Mouse (Mus musculus) layer of hippocampus, adult 9-11 months (tissue): ENCODE data around the gene Got1.

Source experiments
- DNase-seq: peaks from one replicate; pipeline ENCODE4 v3.0.0; 2022

Gene Got1

DNA sequence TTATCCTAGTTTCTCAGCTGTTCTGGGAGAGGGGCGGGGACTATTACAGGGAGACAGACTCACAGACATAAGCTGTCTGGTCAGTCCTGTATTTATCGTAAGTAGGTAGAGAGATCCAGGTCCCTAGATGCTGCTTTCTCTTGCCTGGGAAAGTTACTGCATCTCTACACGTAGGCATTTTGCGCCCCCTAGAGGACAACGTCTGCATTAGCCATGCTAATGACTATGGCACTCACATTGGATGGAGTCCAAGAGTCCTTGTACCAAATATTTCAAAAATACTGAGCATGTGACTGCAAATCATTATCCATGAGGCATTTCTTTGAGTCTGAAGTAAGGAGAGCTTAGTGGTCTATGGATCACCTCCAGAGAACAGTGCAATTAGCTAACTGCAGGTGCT, 45.5 kb downstream of the Got1 start:
- peak; percentile 78 for DNase-seq

DNA sequence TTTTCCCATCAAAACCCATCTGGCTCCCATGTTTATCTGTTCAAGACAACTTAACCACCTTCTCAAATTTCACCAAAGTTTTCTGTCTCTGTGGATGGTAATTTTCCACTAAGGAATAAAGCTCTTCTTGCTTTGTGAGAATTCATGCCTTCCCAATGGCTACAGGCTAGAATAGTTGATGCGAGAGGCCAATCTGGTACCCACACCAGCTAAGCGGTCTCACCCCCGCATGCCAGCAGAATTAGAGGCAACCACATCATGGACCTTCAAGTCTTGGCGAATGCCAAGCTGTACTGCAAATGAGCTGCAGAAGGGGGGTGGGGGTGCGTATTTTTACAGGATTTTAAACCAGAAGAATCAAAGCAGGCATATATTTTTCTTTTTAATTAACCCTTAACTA, 47.0 kb downstream of the Got1 start:
- DNase-seq, result no peak

- DNase-seq, result no peak
Measured at GRCm38 (mm10) chr19:43476063-43476462, 48.3 kb downstream of the Got1 start.

DNA sequence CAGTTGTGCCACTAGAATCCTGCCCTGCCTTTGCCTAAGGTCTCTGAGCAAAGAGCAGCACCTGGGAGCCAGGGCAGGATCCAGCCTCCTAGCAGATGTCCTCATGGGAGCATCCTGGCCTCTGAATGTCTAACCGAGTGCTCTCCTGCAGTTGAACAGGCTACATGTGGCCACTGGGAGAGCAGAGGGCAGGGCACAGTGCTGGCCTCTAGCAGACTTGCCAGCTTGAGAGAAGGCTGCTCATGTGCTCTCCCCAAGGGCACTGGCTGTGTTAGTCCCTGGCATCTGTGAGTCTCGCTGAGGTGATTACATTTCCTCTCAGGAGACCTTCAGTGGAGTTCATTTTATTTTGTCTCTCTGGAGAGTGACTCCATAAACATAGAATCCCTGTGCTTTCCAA, 48.8 kb downstream of the Got1 start:
- no peak for DNase-seq

- no peak for DNase-seq
Measured at GRCm38 (mm10) chr19:43472781-43473180, 51.6 kb downstream of the Got1 start.

- no peak for DNase-seq
Measured at GRCm38 (mm10) chr19:43472331-43472730, 52.1 kb downstream of the Got1 start.

DNA sequence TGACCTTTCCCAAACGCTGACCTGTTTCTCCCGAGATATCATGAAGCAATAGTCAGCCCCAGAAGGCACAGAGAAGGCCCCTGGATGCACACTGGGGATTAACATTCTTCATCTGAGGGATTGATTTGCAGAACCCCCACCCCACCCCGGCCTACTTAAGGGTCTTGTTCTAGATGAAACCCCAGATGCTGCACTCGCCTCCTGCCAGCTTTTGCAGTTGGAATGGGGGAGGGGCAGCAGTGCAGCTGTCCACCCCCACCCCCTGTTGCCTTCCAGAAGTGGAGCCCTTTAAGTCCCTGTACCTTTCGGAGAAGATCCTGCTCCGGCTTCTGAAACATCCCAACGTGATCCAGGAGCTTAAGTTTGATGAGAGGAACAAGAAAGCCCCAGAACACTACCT, 55.1 kb downstream of the Got1 start:
- no peak for DNase-seq

GRCm38 (mm10) chr19:43467927-43468685, 56.3 kb downstream of the Got1 start:
- peak; percentile 82 for DNase-seq

DNA sequence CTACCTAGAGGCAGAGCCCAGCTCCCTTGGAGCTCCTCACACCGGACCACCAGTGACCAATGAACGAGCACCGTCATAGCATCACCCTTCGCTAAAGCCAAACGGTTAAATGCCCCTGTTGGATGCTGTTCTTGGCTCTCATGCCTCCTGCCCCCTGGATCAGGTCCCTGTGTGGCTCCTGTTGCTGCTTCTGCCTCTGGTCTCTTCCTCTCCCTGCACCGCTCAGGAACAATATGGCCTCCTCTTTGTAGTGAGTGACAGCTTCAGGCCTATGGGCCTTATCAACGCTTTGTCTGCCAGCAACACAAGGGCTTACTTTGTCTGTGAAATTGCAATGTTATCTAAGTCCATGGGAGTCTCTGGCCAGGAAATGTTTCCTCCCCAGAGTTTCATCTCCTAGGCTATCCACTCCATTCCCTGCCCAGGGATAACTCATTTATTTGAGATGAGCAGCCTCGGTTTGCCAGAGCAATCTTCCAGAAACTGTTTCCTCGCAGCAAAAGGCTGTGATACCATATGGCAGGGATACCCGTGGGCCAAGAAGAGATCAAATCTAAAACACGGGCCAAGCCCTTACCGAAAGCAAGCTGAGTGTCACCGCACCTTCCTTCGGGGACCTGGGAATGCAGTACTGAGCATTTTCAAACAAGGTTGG, 58.7 kb downstream of the Got1 start:
- no peak for DNase-seq

DNA sequence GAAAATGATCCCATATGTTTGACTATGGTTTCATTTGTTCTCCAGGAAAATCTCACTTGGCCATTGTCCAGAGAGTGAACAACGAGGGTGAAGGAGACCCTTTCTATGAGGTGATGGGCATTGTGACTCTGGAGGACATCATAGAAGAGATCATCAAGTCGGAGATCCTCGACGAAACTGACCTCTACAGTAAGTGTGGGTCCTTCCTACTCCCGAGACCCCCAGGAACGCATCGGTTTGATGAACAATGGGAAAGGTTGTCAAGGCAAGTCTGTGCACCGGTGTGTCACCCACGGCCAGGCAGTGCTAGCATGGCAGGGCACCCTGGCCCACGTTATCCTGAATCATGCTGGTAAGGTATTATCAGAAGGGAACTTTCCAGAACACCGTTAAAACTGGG, 59.3 kb downstream of the Got1 start:
- no peak for DNase-seq

GRCm38 (mm10) chr19:43464294-43464687, 60.1 kb downstream of the Got1 start:
- DNase-seq, result no peak

- no peak for DNase-seq
Measured at GRCm38 (mm10) chr19:43463546-43464293, 60.7 kb downstream of the Got1 start.

DNA sequence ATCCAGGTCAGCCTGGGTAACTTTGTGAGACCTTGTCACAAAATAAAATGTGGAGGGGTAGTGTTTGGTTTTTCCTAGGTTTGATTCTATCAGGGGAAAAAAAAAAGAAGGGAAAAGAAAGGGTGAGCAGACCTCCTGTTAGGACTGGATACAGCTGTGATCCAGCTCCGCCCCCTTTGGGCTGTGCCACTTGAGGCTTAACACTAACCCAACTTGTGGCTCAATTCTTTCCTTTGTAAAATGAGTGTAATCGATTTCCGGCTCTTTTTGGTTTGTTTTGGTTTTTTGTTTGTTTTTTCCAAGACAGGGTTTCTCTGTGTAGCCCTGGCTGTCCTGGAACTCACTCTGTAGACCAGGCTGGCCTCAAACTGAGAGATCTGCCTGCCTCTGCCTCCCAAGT, 62.3 kb downstream of the Got1 start:
- DNase-seq, result no peak

DNA sequence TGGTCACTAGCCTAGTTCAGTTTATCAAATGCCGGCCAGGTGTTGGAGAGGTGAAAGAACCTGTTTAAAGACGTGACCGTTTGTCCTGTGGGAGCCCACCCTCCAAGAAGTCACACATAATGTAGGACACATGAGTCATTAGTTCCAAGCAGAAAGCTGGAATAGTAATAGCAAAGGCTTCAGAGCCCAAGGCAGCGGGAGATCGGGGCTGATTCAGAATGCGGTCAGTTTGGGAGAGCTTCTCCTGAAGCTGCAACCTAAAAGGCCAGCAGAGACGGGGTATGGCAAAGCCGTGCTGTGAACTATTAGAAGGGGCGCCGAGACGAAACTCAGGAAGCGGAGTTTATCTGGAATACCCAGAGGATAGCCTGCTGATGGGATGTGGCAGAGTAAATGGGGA, 63.9 kb downstream of the Got1 start:
- no peak for DNase-seq

GRCm38 (mm10) chr19:43459948-43460347, 64.5 kb downstream of the Got1 start:
- DNase-seq, result no peak

DNA sequence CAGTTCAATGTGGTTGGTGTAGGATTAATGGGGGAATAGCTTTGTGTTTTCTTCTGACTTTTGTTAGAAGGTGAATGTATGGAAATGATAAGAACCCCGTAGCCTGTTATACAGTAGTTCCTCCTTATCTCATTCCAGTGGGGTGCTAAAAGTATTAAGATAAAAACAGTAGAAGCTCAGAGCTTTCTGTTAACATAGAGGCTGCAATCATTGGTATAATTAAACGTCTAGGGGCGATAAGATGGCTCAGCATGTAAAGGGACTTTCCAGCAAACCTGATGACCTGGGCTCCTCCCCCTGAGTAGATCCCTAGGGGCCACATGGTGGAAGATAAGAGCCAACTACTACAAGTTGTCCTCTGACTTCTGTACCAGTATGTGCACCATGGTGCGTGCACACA, 71.4 kb downstream of the Got1 start:
- DNase-seq, result no peak

DNA sequence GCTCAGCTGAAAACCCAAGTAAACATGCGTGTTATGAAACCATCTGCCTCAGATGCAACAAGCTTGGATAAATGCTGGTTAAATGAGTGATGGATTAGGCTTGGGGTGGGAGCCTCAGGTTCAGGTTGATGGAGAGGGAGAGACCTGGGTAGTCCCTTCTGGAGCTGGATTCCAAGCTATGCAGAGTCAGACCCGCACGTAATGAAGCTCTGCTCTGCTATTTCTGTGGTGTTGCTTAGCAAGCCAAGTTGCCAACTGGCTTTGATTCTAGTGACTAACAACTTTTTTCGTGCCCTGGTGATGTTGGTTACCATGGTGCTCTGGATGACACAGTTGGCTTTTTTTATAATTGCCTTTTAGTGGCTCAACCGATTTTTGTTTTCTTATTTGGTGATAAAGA, 72.2 kb downstream of the Got1 start:
- peak; percentile 89 for DNase-seq

DNA sequence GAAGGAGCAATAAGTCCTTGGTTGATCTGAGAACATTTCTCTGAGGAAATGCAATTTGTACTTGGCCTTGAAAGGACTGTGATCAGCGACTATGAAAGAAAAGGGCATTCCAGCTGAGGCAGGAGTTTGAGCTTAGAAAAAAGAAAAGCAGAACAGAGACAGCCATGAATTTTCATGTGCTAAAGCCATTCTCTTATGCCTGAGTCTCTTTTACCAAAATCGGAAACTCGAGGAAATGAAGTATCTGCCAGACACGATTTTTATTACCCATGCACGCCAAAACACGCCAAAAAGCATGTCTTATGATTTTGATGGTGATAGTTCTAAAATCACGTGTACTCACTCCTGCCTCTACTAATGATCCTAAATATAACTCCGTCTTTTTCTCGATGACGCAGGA, 72.8 kb downstream of the Got1 start:
- DNase-seq, result no peak
